Mouse (Mus musculus) urinary bladder, postnatal 10 days (tissue): ENCODE results near the gene Apc2.

Source experiments
- DNase-seq: peaks from one replicate; pipeline ENCODE4 v3.0.0; 2022; ENCODE audit warnings: low spot score

The Apc2 gene

GRCm38 (mm10) chr10:80294311-80294710 lies 1.5 kb upstream of the Apc2 start:
- no peak for DNase-seq

GRCm38 (mm10) chr10:80294788-80295303 lies 931 bp upstream of the Apc2 start:
- no peak for DNase-seq

GRCm38 (mm10) chr10:80296824-80297223 lies 1.0 kb downstream of the Apc2 start:
- no peak for DNase-seq

- DNase-seq, result no peak
These were observed 1.9 kb downstream of the Apc2 start for GRCm38 (mm10) chr10:80297526-80298133.

- DNase-seq, result no peak
These were observed 2.9 kb downstream of the Apc2 start for GRCm38 (mm10) chr10:80298571-80299281.

- no peak for DNase-seq
These were observed 3.5 kb downstream of the Apc2 start for GRCm38 (mm10) chr10:80299301-80299700.

GRCm38 (mm10) chr10:80299824-80300223 lies 4.0 kb downstream of the Apc2 start:
- no peak for DNase-seq

GRCm38 (mm10) chr10:80300672-80301181 lies 5.0 kb downstream of the Apc2 start:
- DNase-seq, result no peak

- no peak for DNase-seq
These were observed 5.7 kb downstream of the Apc2 start for GRCm38 (mm10) chr10:80301256-80302081.

GRCm38 (mm10) chr10:80302082-80302355 lies 6.2 kb downstream of the Apc2 start:
- no peak for DNase-seq

- DNase-seq, result no peak
These were observed 6.7 kb downstream of the Apc2 start for GRCm38 (mm10) chr10:80302471-80302881.

- DNase-seq, result no peak
These were observed 8.7 kb downstream of the Apc2 start for GRCm38 (mm10) chr10:80304458-80304857.

GRCm38 (mm10) chr10:80304862-80305261 lies 9.1 kb downstream of the Apc2 start:
- no peak for DNase-seq

GRCm38 (mm10) chr10:80311560-80311959 lies 15.8 kb downstream of the Apc2 start:
- no peak for DNase-seq

- DNase-seq, result no peak
These were observed 17.1 kb downstream of the Apc2 start for GRCm38 (mm10) chr10:80312586-80313504.

GRCm38 (mm10) chr10:80313627-80314201 lies 17.9 kb downstream of the Apc2 start:
- no peak for DNase-seq

GRCm38 (mm10) chr10:80314494-80315001 lies 18.8 kb downstream of the Apc2 start:
- no peak for DNase-seq

- DNase-seq, result no peak
These were observed 19.5 kb downstream of the Apc2 start for GRCm38 (mm10) chr10:80315315-80315714.

GRCm38 (mm10) chr10:80316359-80316781 lies 20.6 kb downstream of the Apc2 start:
- DNase-seq, result no peak

GRCm38 (mm10) chr10:80317011-80317410 lies 21.2 kb downstream of the Apc2 start:
- no peak for DNase-seq

GRCm38 (mm10) chr10:80320340-80320760 lies 24.6 kb downstream of the Apc2 start, which contains the start of gene 2310011J03Rik:
Gene 2310011J03Rik, minus strand, starts transcription at chr10:80320537.
- peak; percentile 68 for DNase-seq
